Comparison of ENCODE assay signal across 15 mouse cellular contexts in genomic region chr2:60200051-60200562, GRCm38 (mm10). TPM values are rescaled to one million over a fixed set of nuclear protein-coding genes. Genes with fewer than 3 reads are reported as not detected.
DNase-seq lines count a peak whose midpoint lies in the region; ATAC-seq lines count a peak whose summit lies in the region.
"Had no signal": no experiment of that assay in that cellular context is flagged by ENCODE, and none has a peak within 500 bp of the region (broad histone marks: within the 10 kb centered on the region; RNA-seq: fewer than 3 reads in every experiment).

No protein-coding gene starts in this region.

- DNase-seq in thymus, postnatal 25 days: no peak
- no peak for DNase-seq in right cerebral cortex, adult 2 months (ENCODE audit: low spot score in 2 of 2)
- DNase-seq in cerebellum, postnatal 4 days (ENCODE audit: low spot score in 2 of 2): no peak
- DNase-seq: cerebellum, adult 11 months; cerebellum, adult 9-10 months; layer of hippocampus, adult 9-11 months had no signal

- ATAC-seq in CD4-positive, CD25-positive, alpha-beta regulatory T cell, adult 4 months: peak; percentile 37
- peak; percentile 40 for ATAC-seq in common myeloid progenitor, adult 5-6 weeks (replicated peaks; ENCODE audit: low read depth, poor library complexity, severe bottlenecking)
- peak; percentile 18; the same call in 1 of the 2 replicates for ATAC-seq in megakaryocyte progenitor cell, adult 5-6 weeks (replicated peaks; ENCODE audit: poor library complexity)
- ATAC-seq in cerebellum, adult (ENCODE audit: insufficient number of reproducible peaks, low FRiP score, low TSS enrichment): no peak; the same call in 1 of the 2 replicates
- ATAC-seq: forebrain, embryonic 16.5 days; intestine, embryonic 15.5 days; lung, postnatal 0 days; midbrain, embryonic 15.5 days; Patski had no signal

RNA-seq across cellular contexts. Expression of gene Baz2b, which starts 9.5 kb away (rescaled TPM):
- 10 to 100 TPM; 30.7 to 38.0 TPM for polyA plus RNA-seq in CD4-positive, CD25-positive, alpha-beta regulatory T cell, adult 4 months (2017; shearing (Covaris generic))
- total RNA-seq in common myeloid progenitor, adult 5-6 weeks (2017): 124 and 143 TPM in 2 replicates
- 59.4 and 70.1 TPM in 2 replicates for total RNA-seq in megakaryocyte progenitor cell, adult 5-6 weeks (2015)
- total RNA-seq in megakaryocyte progenitor cell, adult 5-6 weeks (2017): 95.7 and 107 TPM in 2 replicates

RNA-seq across cellular contexts. Expression of gene March7, which starts 9.6 kb away (rescaled TPM):
- polyA plus RNA-seq in CD4-positive, CD25-positive, alpha-beta regulatory T cell, adult 4 months (2017; shearing (Covaris generic)): 100 to 1,000 TPM; 101 to 104 TPM
- total RNA-seq in common myeloid progenitor, adult 5-6 weeks (2017): 92.8 and 139 TPM in 2 replicates
- 63.5 and 73.5 TPM in 2 replicates for total RNA-seq in megakaryocyte progenitor cell, adult 5-6 weeks (2015)
- total RNA-seq in megakaryocyte progenitor cell, adult 5-6 weeks (2017): 55.4 and 65.6 TPM in 2 replicates
